Mouse (Mus musculus) testis, adult 2 months (tissue): ENCODE measurements around the gene Lrig1. TPM values are rescaled to one million over a fixed set of nuclear protein-coding genes. Genes with fewer than 3 reads are reported as not detected.
A peak's percentile ranks its signal among the peaks of the same experiment; 100 is the strongest.

Experiments used
- H3K27ac ChIP-seq: fragments of 200-500 bp; 2 replicates; pipeline ENCODE4 v1.5.1; 2012; ENCODE audit warnings: low read depth, low read length; ENCODE audit not compliant: control insufficient read depth, insufficient read depth
- H3K27me3 ChIP-seq: fragments of 200-500 bp; 2 replicates; pipeline ENCODE4 v1.6.1; 2012; ENCODE audit warnings: mild to moderate bottlenecking, low read length, moderate library complexity; ENCODE audit not compliant: control insufficient read depth, insufficient read depth
- H3K36me3 ChIP-seq: fragments of 200-500 bp; 2 replicates; pipeline ENCODE4 v1.6.1; 2012; ENCODE audit warnings: mild to moderate bottlenecking, low read length; ENCODE audit not compliant: control insufficient read depth, insufficient read depth
- H3K4me1 ChIP-seq: fragments of 200-500 bp; 2 replicates; pipeline ENCODE4 v1.6.1; 2012; ENCODE audit warnings: low read length; ENCODE audit not compliant: control insufficient read depth, insufficient read depth
- H3K4me3 ChIP-seq: fragments of 200-500 bp; 2 replicates; pipeline ENCODE4 v1.5.1; 2012; ENCODE audit warnings: low read depth, mild to moderate bottlenecking, low read length, moderate library complexity, mixed read lengths; ENCODE audit not compliant: control insufficient read depth
- CTCF ChIP-seq: fragments of 200-500 bp; IDR thresholded peaks from 2 replicates; pipeline ENCODE4 v1.5.1; 2012; ENCODE audit warnings: low read depth, mild to moderate bottlenecking, inconsistent platforms, low read length, moderate library complexity; ENCODE audit not compliant: control insufficient read depth, insufficient read depth, insufficient replicate concordance
- POLR2A ChIP-seq: fragments of 200-500 bp; IDR thresholded peaks from 2 replicates; pipeline ENCODE4 v1.6.1; 2012; ENCODE audit warnings: low read depth, mild to moderate bottlenecking, inconsistent platforms, low read length, moderate library complexity; ENCODE audit not compliant: control insufficient read depth
- polyA plus RNA-seq: library from polyadenylated mRNA; depleted of rRNA; stranded (reverse); fragments of >200 nt; gene quantifications from 2 replicates; pipeline ENCODE4 v1.2.3, GENCODE M21; 2012

Lrig1 gene
- polyA plus RNA-seq, 1 experiment: 3.3 TPM

DNA sequence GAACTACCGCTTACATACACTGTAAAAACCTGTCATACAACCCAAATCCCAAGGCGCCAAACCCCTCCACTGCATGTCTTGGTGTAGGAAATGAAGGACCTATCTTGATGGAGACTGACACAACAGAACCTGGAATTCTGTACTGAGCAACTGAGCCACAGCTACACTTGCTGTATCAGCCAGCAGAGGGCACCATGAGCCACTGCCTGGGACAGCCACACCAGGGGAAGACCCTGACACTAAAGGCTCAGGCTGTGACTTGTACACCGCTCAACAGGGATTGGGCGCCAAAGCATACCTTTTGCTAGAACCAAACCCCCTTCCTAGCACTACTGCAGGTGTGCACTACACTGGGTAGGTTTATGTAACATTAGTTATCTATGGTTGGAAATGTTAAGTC, 77.0 kb downstream of the Lrig1 start:
- peak; percentile 60; the same call in 1 of the 2 replicates for TF ChIP-seq CTCF
- no peak for TF ChIP-seq POLR2A
- Histone ChIP-seq H3K27ac (no peak overlapping the region), H3K27me3 (no peaks in the 10 kb centered on the region), H3K4me3 (no peak overlapping the region), H3K36me3 (no peaks in the 10 kb centered on the region), H3K4me1 (peaks cover 6% of the 10 kb centered on the region)

DNA sequence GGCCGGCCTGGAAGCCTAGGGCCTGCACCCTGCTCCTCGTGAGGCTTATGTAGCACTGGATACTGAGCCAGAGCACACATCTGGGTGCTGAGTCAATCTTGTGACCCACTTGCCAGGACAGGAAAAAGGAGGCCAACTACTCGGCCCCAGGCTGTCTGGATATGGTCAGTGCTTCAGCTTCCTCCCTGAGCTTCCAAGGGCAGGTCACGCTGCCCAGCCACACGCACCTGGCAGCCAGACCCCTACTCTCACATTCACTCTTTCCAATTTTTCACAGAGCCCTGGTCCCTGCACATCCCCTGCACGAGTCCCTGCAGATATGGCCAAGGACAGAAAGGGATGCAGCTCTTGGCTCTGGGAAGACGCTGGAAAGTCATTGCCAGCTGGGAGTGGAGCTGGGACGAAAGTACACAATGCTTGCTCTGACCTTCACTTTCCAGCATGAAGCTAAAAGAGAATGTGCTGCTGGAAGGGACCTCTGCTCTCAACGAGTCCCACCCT, 79.1 kb downstream of the Lrig1 start:
- Histone ChIP-seq H3K4me1 (peaks cover 6% of the 10 kb centered on the region), H3K4me3 (no peak overlapping the region), H3K27me3 (no peaks in the 10 kb centered on the region), H3K27ac (peak overlapping the region; percentile 34; the same call in 1 of the 2 replicates), H3K36me3 (no peaks in the 10 kb centered on the region)
- no peak for TF ChIP-seq POLR2A
- no peak for TF ChIP-seq CTCF

- Histone ChIP-seq H3K4me3 (peak overlapping the region; percentile 69), H3K4me1 (peaks cover 6% of the 10 kb centered on the region), H3K27me3 (no peaks in the 10 kb centered on the region), H3K27ac (peak overlapping the region; percentile 34; the same call in 1 of the 2 replicates), H3K36me3 (no peaks in the 10 kb centered on the region)
- TF ChIP-seq POLR2A: no peak
- TF ChIP-seq CTCF: no peak
Measured at GRCm38 (mm10) chr6:94620287-94620686, 79.7 kb downstream of the Lrig1 start.

GRCm38 (mm10) chr6:94618671-94619070, 81.3 kb downstream of the Lrig1 start:
- Histone ChIP-seq H3K27me3 (no peaks in the 10 kb centered on the region), H3K4me1 (peaks cover 6% of the 10 kb centered on the region), H3K36me3 (no peaks in the 10 kb centered on the region), H3K4me3 (no peak overlapping the region), H3K27ac (no peak overlapping the region)
- TF ChIP-seq CTCF (no peak), POLR2A (no peak)

GRCm38 (mm10) chr6:94615936-94616335, 84.0 kb downstream of the Lrig1 start:
- Histone ChIP-seq H3K36me3 (no peaks in the 10 kb centered on the region), H3K4me1 (peaks cover 5% of the 10 kb centered on the region), H3K27ac (no peak overlapping the region), H3K4me3 (no peak overlapping the region), H3K27me3 (no peaks in the 10 kb centered on the region)
- no peak for TF ChIP-seq POLR2A
- TF ChIP-seq CTCF: no peak

DNA sequence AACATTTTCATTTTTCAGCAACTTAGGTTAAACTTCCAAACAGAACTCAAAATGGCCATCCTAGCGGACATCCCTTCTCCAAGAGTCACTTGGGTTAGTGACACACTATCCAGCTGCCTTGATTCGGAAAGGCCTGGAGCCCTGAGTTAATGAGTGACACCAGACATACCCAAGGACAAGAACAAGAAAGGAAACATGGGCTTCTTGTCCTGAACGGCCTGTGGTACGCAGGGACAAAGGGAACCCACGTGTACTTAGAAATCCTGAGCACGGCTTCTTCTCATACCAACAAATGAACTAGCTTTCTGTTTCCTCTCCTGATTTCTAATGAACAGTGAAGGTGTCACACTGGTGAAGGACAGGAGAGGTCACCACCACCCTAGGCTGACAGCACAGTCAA, 85.6 kb downstream of the Lrig1 start:
- H3K27me3 ChIP-seq: no peaks in the 10 kb centered on the region
- no peaks in the 10 kb centered on the region for H3K4me1 ChIP-seq
- no peak overlapping the region for H3K27ac ChIP-seq
- TF ChIP-seq POLR2A: no peak
- no peak for TF ChIP-seq CTCF
- no peak overlapping the region for H3K4me3 ChIP-seq
- H3K36me3 ChIP-seq: no peaks in the 10 kb centered on the region

- H3K27me3 ChIP-seq: no peaks in the 10 kb centered on the region
- TF ChIP-seq CTCF: no peak
- TF ChIP-seq POLR2A: no peak
- H3K27ac ChIP-seq: no peak overlapping the region
- no peaks in the 10 kb centered on the region for H3K36me3 ChIP-seq
- H3K4me3 ChIP-seq: no peak overlapping the region
- H3K4me1 ChIP-seq: no peaks in the 10 kb centered on the region
Measured at GRCm38 (mm10) chr6:94613235-94613895, 86.6 kb downstream of the Lrig1 start.

DNA sequence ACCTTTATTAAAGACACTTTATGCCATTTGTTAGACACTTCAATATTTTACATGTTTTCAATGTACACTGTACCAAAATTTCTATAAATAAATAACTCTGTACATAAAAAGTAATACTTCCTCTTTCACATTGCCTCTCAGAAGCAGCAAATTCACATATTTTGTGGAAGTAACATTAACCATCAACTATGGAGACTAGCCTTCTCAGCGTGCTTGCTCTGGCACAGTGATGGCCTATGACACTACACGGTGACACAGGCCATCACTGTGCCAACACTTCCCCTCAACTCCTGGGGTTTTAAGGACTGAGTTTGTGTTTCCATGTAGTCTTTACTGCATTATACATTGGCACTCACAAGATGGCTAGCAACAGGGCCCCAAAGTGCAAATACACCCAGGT, 95.4 kb downstream of the Lrig1 start:
- H3K36me3 ChIP-seq: no peaks in the 10 kb centered on the region; the same call in 1 of the 2 replicates
- H3K27ac ChIP-seq: no peak overlapping the region
- no peaks in the 10 kb centered on the region for H3K27me3 ChIP-seq
- TF ChIP-seq POLR2A (no peak), CTCF (no peak)
- no peaks in the 10 kb centered on the region; the same call in 1 of the 2 replicates for H3K4me1 ChIP-seq
- no peak overlapping the region for H3K4me3 ChIP-seq
